Mouse (Mus musculus): ENCODE measurements at regions not wholly inside any gene's neighbourhood (a gene's known extent, or its start where the extent isn't known, plus 50 kb on each side); places are given as distances from the start of the nearest gene placed in this dataset.

- Histone ChIP-seq H3K9ac (ENCODE audit: low read depth, low read length) (no peak overlapping the region), H3K36me3 (ENCODE audit: control insufficient read depth, insufficient read depth, low read length) (no peaks in the 10 kb centered on the region), H3K4me1 (replicated peaks; ENCODE audit: control insufficient read depth, insufficient read depth, low read length) (peaks cover 3% of the 10 kb centered on the region; the same call in 1 of the 2 replicates), H3K4me3 (ENCODE audit: low read depth, low read length) (no peak overlapping the region), H3K27me3 (replicated peaks; ENCODE audit: control insufficient read depth, insufficient read depth, low read length) (no peaks in the 10 kb centered on the region), H3K4me2 (no peak overlapping the region), H3K9me3 (ENCODE audit: control insufficient read depth, low read length) (no peaks in the 10 kb centered on the region), H3K27ac (ENCODE audit: low read depth, low read length) (no peak overlapping the region)
- 57% methylated on average over 4 of the region's 4 CpGs for WGBS
- ATAC-seq (replicated peaks; ENCODE audit: low FRiP score) = no peak
- no peak for DNase-seq (ENCODE audit: low spot score)
Observed at GRCm38 (mm10) chr3:149098764-149099163, 108.4 kb upstream of the Adgrl2 start.

GRCm38 (mm10) chr3:149097026-149097425 is 106.7 kb upstream of the Adgrl2 start:
- Histone ChIP-seq H3K4me1 (replicated peaks; ENCODE audit: control insufficient read depth, insufficient read depth, low read length) (peaks cover 3% of the 10 kb centered on the region; the same call in 1 of the 2 replicates), H3K9me3 (ENCODE audit: control insufficient read depth, low read length) (no peaks in the 10 kb centered on the region), H3K27ac (ENCODE audit: low read depth, low read length) (no peak overlapping the region), H3K36me3 (ENCODE audit: control insufficient read depth, insufficient read depth, low read length) (no peaks in the 10 kb centered on the region), H3K4me3 (ENCODE audit: low read depth, low read length) (no peak overlapping the region), H3K4me2 (no peak overlapping the region), H3K9ac (ENCODE audit: low read depth, low read length) (no peak overlapping the region), H3K27me3 (replicated peaks; ENCODE audit: control insufficient read depth, insufficient read depth, low read length) (no peaks in the 10 kb centered on the region)
- DNase-seq (ENCODE audit: low spot score) (no peak), ATAC-seq (replicated peaks; ENCODE audit: low FRiP score) (no peak)
- 38% methylated on average over 4 of the region's 4 CpGs for WGBS

GRCm38 (mm10) chr3:149092649-149093048 is 102.3 kb upstream of the Adgrl2 start:
- H3K9me3 ChIP-seq (ENCODE audit: control insufficient read depth, low read length) = no peaks in the 10 kb centered on the region
- no peaks in the 10 kb centered on the region for H3K36me3 ChIP-seq (ENCODE audit: control insufficient read depth, insufficient read depth, low read length)
- no peak overlapping the region for H3K4me3 ChIP-seq (ENCODE audit: low read depth, low read length)
- no peak overlapping the region for H3K27ac ChIP-seq (ENCODE audit: low read depth, low read length)
- 0 out of 2 replicates have a peak, but pooled peaks cover 7% of the 10 kb centered on the region for H3K4me1 ChIP-seq (replicated peaks; ENCODE audit: control insufficient read depth, insufficient read depth, low read length)
- ATAC-seq (replicated peaks; ENCODE audit: low FRiP score) (no peak), DNase-seq (ENCODE audit: low spot score) (no peak)
- no peaks in the 10 kb centered on the region for H3K27me3 ChIP-seq (replicated peaks; ENCODE audit: control insufficient read depth, insufficient read depth, low read length)
- peak overlapping the region; percentile 29; the same call in 1 of the 2 replicates for H3K4me2 ChIP-seq
- 18% methylated on average over 5 of the region's 5 CpGs for WGBS
- no peak overlapping the region for H3K9ac ChIP-seq (ENCODE audit: low read depth, low read length)

GRCm38 (mm10) chr3:149090103-149090502 is 99.7 kb upstream of the Adgrl2 start:
- Histone ChIP-seq H3K4me2 (no peak overlapping the region), H3K4me3 (ENCODE audit: low read depth, low read length) (no peak overlapping the region), H3K36me3 (ENCODE audit: control insufficient read depth, insufficient read depth, low read length) (no peaks in the 10 kb centered on the region), H3K9ac (ENCODE audit: low read depth, low read length) (no peak overlapping the region), H3K27ac (ENCODE audit: low read depth, low read length) (no peak overlapping the region), H3K4me1 (replicated peaks; ENCODE audit: control insufficient read depth, insufficient read depth, low read length) (0 out of 2 replicates have a peak, but pooled peaks cover 7% of the 10 kb centered on the region), H3K27me3 (replicated peaks; ENCODE audit: control insufficient read depth, insufficient read depth, low read length) (no peaks in the 10 kb centered on the region), H3K9me3 (ENCODE audit: control insufficient read depth, low read length) (no peaks in the 10 kb centered on the region)
- WGBS = 76% methylated on average over 5 of the region's 5 CpGs
- DNase-seq (ENCODE audit: low spot score) = no peak
- no peak for ATAC-seq (replicated peaks; ENCODE audit: low FRiP score)

- Histone ChIP-seq H3K36me3 (ENCODE audit: control insufficient read depth, insufficient read depth, low read length) (no peaks in the 10 kb centered on the region), H3K4me1 (replicated peaks; ENCODE audit: control insufficient read depth, insufficient read depth, low read length) (peaks cover 7% of the 10 kb centered on the region; the same call in 1 of the 2 replicates), H3K9me3 (ENCODE audit: control insufficient read depth, low read length) (no peaks in the 10 kb centered on the region), H3K27me3 (replicated peaks; ENCODE audit: control insufficient read depth, insufficient read depth, low read length) (0 out of 2 replicates have a peak, but pooled peaks cover 2% of the 10 kb centered on the region), H3K27ac (ENCODE audit: low read depth, low read length) (no peak overlapping the region), H3K4me3 (ENCODE audit: low read depth, low read length) (peak overlapping the region; percentile 31), H3K9ac (ENCODE audit: low read depth, low read length) (no peak overlapping the region; the same call in 1 of the 2 replicates), H3K4me2 (peak overlapping the region; percentile 68)
- peak; percentile 49 for ATAC-seq (replicated peaks; ENCODE audit: low FRiP score)
- 5% methylated on average over 16 of the region's 16 CpGs for WGBS
- DNase-seq (ENCODE audit: low spot score) = peak; percentile 49
Observed at GRCm38 (mm10) chr3:149088621-149089128, 98.3 kb upstream of the Adgrl2 start.

- no peak for ATAC-seq (replicated peaks; ENCODE audit: low FRiP score)
- 0 out of 2 replicates have a peak, but pooled peaks cover 2% of the 10 kb centered on the region for H3K27me3 ChIP-seq (replicated peaks; ENCODE audit: control insufficient read depth, insufficient read depth, low read length)
- DNase-seq (ENCODE audit: low spot score) = no peak
- H3K4me2 ChIP-seq = no peak overlapping the region
- H3K4me3 ChIP-seq (ENCODE audit: low read depth, low read length) = no peak overlapping the region
- no peaks in the 10 kb centered on the region for H3K36me3 ChIP-seq (ENCODE audit: control insufficient read depth, insufficient read depth, low read length)
- no peaks in the 10 kb centered on the region for H3K9me3 ChIP-seq (ENCODE audit: control insufficient read depth, low read length)
- no peak overlapping the region for H3K9ac ChIP-seq (ENCODE audit: low read depth, low read length)
- 75% methylated on average over 8 of the region's 8 CpGs for WGBS
- H3K4me1 ChIP-seq (replicated peaks; ENCODE audit: control insufficient read depth, insufficient read depth, low read length) = peaks cover 10% of the 10 kb centered on the region; the same call in 1 of the 2 replicates
- no peak overlapping the region for H3K27ac ChIP-seq (ENCODE audit: low read depth, low read length)
Observed at GRCm38 (mm10) chr3:149087488-149087887, 97.1 kb upstream of the Adgrl2 start.

- 63% methylated on average over 5 of the region's 5 CpGs for WGBS
- Histone ChIP-seq H3K27ac (ENCODE audit: low read depth, low read length) (no peak overlapping the region), H3K4me3 (ENCODE audit: low read depth, low read length) (no peak overlapping the region), H3K9me3 (ENCODE audit: control insufficient read depth, low read length) (no peaks in the 10 kb centered on the region), H3K36me3 (ENCODE audit: control insufficient read depth, insufficient read depth, low read length) (no peaks in the 10 kb centered on the region), H3K4me2 (no peak overlapping the region), H3K9ac (ENCODE audit: low read depth, low read length) (no peak overlapping the region), H3K27me3 (replicated peaks; ENCODE audit: control insufficient read depth, insufficient read depth, low read length) (0 out of 2 replicates have a peak, but pooled peaks cover 2% of the 10 kb centered on the region), H3K4me1 (replicated peaks; ENCODE audit: control insufficient read depth, insufficient read depth, low read length) (peaks cover 10% of the 10 kb centered on the region; the same call in 1 of the 2 replicates)
- DNase-seq (ENCODE audit: low spot score) (no peak), ATAC-seq (replicated peaks; ENCODE audit: low FRiP score) (no peak)
Observed at GRCm38 (mm10) chr3:149086704-149087103, 96.3 kb upstream of the Adgrl2 start.

GRCm38 (mm10) chr3:149086086-149086485 is 95.7 kb upstream of the Adgrl2 start:
- Histone ChIP-seq H3K36me3 (ENCODE audit: control insufficient read depth, insufficient read depth, low read length) (no peaks in the 10 kb centered on the region), H3K4me1 (replicated peaks; ENCODE audit: control insufficient read depth, insufficient read depth, low read length) (peaks cover 10% of the 10 kb centered on the region; the same call in 1 of the 2 replicates), H3K9ac (ENCODE audit: low read depth, low read length) (no peak overlapping the region), H3K27me3 (replicated peaks; ENCODE audit: control insufficient read depth, insufficient read depth, low read length) (0 out of 2 replicates have a peak, but pooled peaks cover 2% of the 10 kb centered on the region), H3K4me2 (no peak overlapping the region), H3K9me3 (ENCODE audit: control insufficient read depth, low read length) (no peaks in the 10 kb centered on the region), H3K27ac (ENCODE audit: low read depth, low read length) (no peak overlapping the region), H3K4me3 (ENCODE audit: low read depth, low read length) (no peak overlapping the region)
- no peak for ATAC-seq (replicated peaks; ENCODE audit: low FRiP score)
- 74% methylated on average over 3 of the region's 3 CpGs for WGBS
- no peak for DNase-seq (ENCODE audit: low spot score)
